ENCODE assay signal across 18 mouse cellular contexts in the genomic region with DNA sequence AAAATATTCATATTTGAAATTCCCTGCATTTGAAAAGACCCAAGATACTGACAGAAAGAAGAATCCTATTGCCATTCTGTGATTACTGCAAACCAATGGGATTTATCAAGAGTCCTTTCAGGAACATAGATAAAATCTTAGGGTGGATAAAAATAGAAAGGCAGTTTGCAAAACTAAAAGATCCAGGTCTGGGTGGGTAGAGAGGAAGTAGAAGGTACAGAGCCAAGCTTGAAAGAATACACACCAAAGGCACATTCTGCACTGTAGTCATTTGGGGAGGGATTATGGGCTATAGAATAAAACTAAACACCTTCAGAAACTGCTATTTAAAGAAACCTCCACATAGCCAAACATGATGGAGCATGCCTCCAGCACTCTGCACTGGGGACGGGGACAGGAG.
"Had no signal": no experiment of that assay in that cellular context is flagged by ENCODE, and none has a peak within 500 bp of the region (broad histone marks: within the 10 kb centered on the region; RNA-seq: fewer than 3 reads in every experiment).

No protein-coding gene starts in this region.

- DNase-seq: liver, embryonic 13.5 days; liver, postnatal 0 days; lung, adult 2 months; lung, postnatal 14 days; lung, postnatal 36 days; retina, postnatal 1 day; right cerebral cortex, adult 18-20 months; right cerebral cortex, postnatal 25 days; right cerebral cortex, postnatal 4 days; spleen, adult 18-20 months had no signal

- H3K36me3 ChIP-seq: liver, embryonic 13.5 days; liver, embryonic 15.5 days; lung, embryonic 15.5 days; midbrain, embryonic 13.5 days; midbrain, embryonic 15.5 days; neural tube, embryonic 13.5 days; neural tube, embryonic 15.5 days had no signal

- H3K4me3 ChIP-seq: liver, embryonic 13.5 days; liver, embryonic 15.5 days; lung, embryonic 15.5 days; megakaryocyte, embryonic 14.5 days; midbrain, embryonic 13.5 days; midbrain, embryonic 15.5 days; neural tube, embryonic 13.5 days; neural tube, embryonic 15.5 days had no signal

- H3K27ac ChIP-seq: liver, embryonic 13.5 days; liver, embryonic 15.5 days; lung, embryonic 15.5 days; macrophage; midbrain, embryonic 13.5 days; midbrain, embryonic 15.5 days; neural tube, embryonic 13.5 days; neural tube, embryonic 15.5 days had no signal

- H3K27me3 ChIP-seq: liver, embryonic 13.5 days; liver, embryonic 15.5 days; lung, embryonic 15.5 days; midbrain, embryonic 13.5 days; midbrain, embryonic 15.5 days; neural tube, embryonic 13.5 days; neural tube, embryonic 15.5 days had no signal

- H3K4me1 ChIP-seq: liver, embryonic 13.5 days; liver, embryonic 15.5 days; lung, embryonic 15.5 days; midbrain, embryonic 13.5 days; midbrain, embryonic 15.5 days; neural tube, embryonic 13.5 days; neural tube, embryonic 15.5 days had no signal
